Mouse (Mus musculus) MEL (cell line): ENCODE measurements around the gene Kdm5a. TPM values are rescaled to one million over a fixed set of nuclear protein-coding genes. Genes with fewer than 3 reads are reported as not detected.

Experiments used
- DNase-seq: peaks from one replicate; pipeline ENCODE4 v3.0.0; 2011; ENCODE audit warnings: low read depth, low spot score
- H3K27ac ChIP-seq: 2 replicates; pipeline ENCODE4 v1.5.1; 2012; ENCODE audit warnings: low read depth, mild to moderate bottlenecking, control low read depth, low read length, moderate library complexity; ENCODE audit not compliant: control insufficient read depth
- H3K27me3 ChIP-seq, 2 experiments: fragments of 150-350 bp in 1 of 2; sonication (generic) in 1 of 2; 2 replicates each; pipeline ENCODE4 v1.6.1; 2012; ENCODE audit warnings: low read length in 2 of 2, mild to moderate bottlenecking in 2 of 2, improper control_type of control experiment in 1 of 2, moderate library complexity in 1 of 2; ENCODE audit not compliant: insufficient read depth in 2 of 2, control insufficient read depth in 1 of 2
- H3K36me3 ChIP-seq, 2 experiments: 2 replicates each; pipeline ENCODE4 v1.6.1; 2012 to 2014; ENCODE audit warnings: low read length in 2 of 2, improper control_type of control experiment in 1 of 2, inconsistent platforms in 1 of 2, mild to moderate bottlenecking in 1 of 2; ENCODE audit not compliant: insufficient read depth in 2 of 2, control insufficient read depth in 1 of 2
- H3K4me1 ChIP-seq, 2 experiments: fragments of 150-350 bp in 1 of 2; sonication (generic) in 1 of 2; 2 replicates each; pipeline ENCODE4 v1.6.1; 2012; ENCODE audit warnings: low read length in 2 of 2, improper control_type of control experiment in 1 of 2, mild to moderate bottlenecking in 1 of 2; ENCODE audit not compliant: insufficient read depth in 2 of 2, control insufficient read depth in 1 of 2
- H3K4me3 ChIP-seq, 2 experiments: fragments of 150-350 bp in 1 of 2; sonication (generic) in 1 of 2; 2 replicates each; pipeline ENCODE4 v1.5.1; 2012; ENCODE audit warnings: low read depth in 2 of 2, low read length in 2 of 2, mild to moderate bottlenecking in 2 of 2, moderate library complexity in 2 of 2, control low read depth in 1 of 2, improper control_type of control experiment in 1 of 2; ENCODE audit not compliant: control insufficient read depth in 1 of 2, insufficient read depth in 1 of 2
- H3K79me2 ChIP-seq: 2 replicates; pipeline ENCODE4 v1.6.1; 2012; ENCODE audit warnings: mild to moderate bottlenecking, low read length, moderate library complexity; ENCODE audit not compliant: control insufficient read depth, poor library complexity, insufficient read depth
- H3K9ac ChIP-seq: 2 replicates; pipeline ENCODE4 v1.6.1; 2012; ENCODE audit warnings: low read depth, mild to moderate bottlenecking, control low read depth, low read length, moderate library complexity; ENCODE audit not compliant: control insufficient read depth, poor library complexity, severe bottlenecking
- H3K9me3 ChIP-seq: fragments of 150-350 bp; sonication (generic); replicated peaks from 2 replicates; pipeline ENCODE4 v1.6.1; 2012; ENCODE audit warnings: mild to moderate bottlenecking, low read length, improper control_type of control experiment, moderate library complexity; ENCODE audit not compliant: insufficient read depth
- CHD1 ChIP-seq: IDR thresholded peaks from 2 replicates; pipeline ENCODE4 v1.6.1; 2012; ENCODE audit warnings: low read depth, mild to moderate bottlenecking, inconsistent platforms, low read length, improper control_type of control experiment
- CHD2 ChIP-seq: IDR thresholded peaks from 2 replicates; pipeline ENCODE4 v1.6.1; 2011; ENCODE audit warnings: low read length, improper control_type of control experiment
- E2F4 ChIP-seq: IDR thresholded peaks from 2 replicates; pipeline ENCODE4 v1.6.1; 2011; ENCODE audit warnings: low read depth, low read length, improper control_type of control experiment, borderline replicate concordance
- ELF1 ChIP-seq: IDR thresholded peaks from 2 replicates; pipeline ENCODE4 v1.6.1; 2014; ENCODE audit warnings: low read depth, mild to moderate bottlenecking, inconsistent platforms, low read length, improper control_type of control experiment, moderate library complexity
- EP300 ChIP-seq, 2 experiments: IDR thresholded peaks; 2 replicates each; pipeline ENCODE4 v1.6.1; 2011; ENCODE audit warnings: improper control_type of control experiment in 2 of 2, low read length in 2 of 2, low read depth in 1 of 2, mild to moderate bottlenecking in 1 of 2
- ETS1 ChIP-seq: IDR thresholded peaks from 2 replicates; pipeline ENCODE4 v1.6.1; 2012; ENCODE audit warnings: low read depth, mild to moderate bottlenecking, inconsistent platforms, low read length, improper control_type of control experiment, moderate library complexity
- GATA1 ChIP-seq: IDR thresholded peaks from 2 replicates; pipeline ENCODE4 v1.6.1; 2011; ENCODE audit warnings: low read depth, low read length, improper control_type of control experiment
- HCFC1 ChIP-seq: IDR thresholded peaks from 2 replicates; pipeline ENCODE4 v1.6.1; 2012; ENCODE audit warnings: low read depth, mild to moderate bottlenecking, inconsistent platforms, low read length, improper control_type of control experiment, moderate library complexity
- JUND ChIP-seq: IDR thresholded peaks from 2 replicates; pipeline ENCODE4 v1.6.1; 2011; ENCODE audit warnings: low read depth, mild to moderate bottlenecking, improper control_type of control experiment, low read length
- MAFK ChIP-seq: IDR thresholded peaks from 2 replicates; pipeline ENCODE4 v1.6.1; 2011; ENCODE audit warnings: low read depth, mild to moderate bottlenecking, low read length, improper control_type of control experiment, borderline replicate concordance
- MEF2A ChIP-seq: IDR thresholded peaks from 2 replicates; pipeline ENCODE4 v1.6.1; 2014; ENCODE audit warnings: low read depth, mild to moderate bottlenecking, inconsistent platforms, low read length, improper control_type of control experiment; ENCODE audit not compliant: poor library complexity, insufficient replicate concordance, severe bottlenecking; ENCODE audit errors: extremely low read depth
- MYC ChIP-seq: IDR thresholded peaks from 2 replicates; pipeline ENCODE4 v1.6.1; 2011; ENCODE audit warnings: low read depth, mild to moderate bottlenecking, low read length, improper control_type of control experiment, moderate library complexity
- NRF1 ChIP-seq: IDR thresholded peaks from 2 replicates; pipeline ENCODE4 v1.6.1; 2014; ENCODE audit warnings: low read depth, mild to moderate bottlenecking, inconsistent platforms, low read length, improper control_type of control experiment, moderate library complexity; ENCODE audit not compliant: poor library complexity, insufficient read depth, severe bottlenecking
- POLR2A ChIP-seq, 2 experiments: IDR thresholded peaks; 2 replicates each; pipeline ENCODE4 v1.6.1; 2011 to 2012; ENCODE audit warnings: low read length in 2 of 2, mild to moderate bottlenecking in 2 of 2, control low read depth in 1 of 2, improper control_type of control experiment in 1 of 2, low read depth in 1 of 2, moderate library complexity in 1 of 2; ENCODE audit not compliant: control insufficient read depth in 1 of 2, insufficient read depth in 1 of 2, poor library complexity in 1 of 2
- POLR2AphosphoS2 ChIP-seq: IDR thresholded peaks from 2 replicates; pipeline ENCODE4 v1.6.1; 2011; ENCODE audit warnings: low read length, improper control_type of control experiment
- POLR2AphosphoS5 ChIP-seq: IDR thresholded peaks from 2 replicates; pipeline ENCODE4 v1.6.1; 2012; ENCODE audit warnings: low read depth, borderline replicate concordance, mild to moderate bottlenecking, inconsistent platforms, low read length, moderate library complexity, mixed read lengths
- RCOR1 ChIP-seq: IDR thresholded peaks from 2 replicates; pipeline ENCODE4 v1.6.1; 2012; ENCODE audit warnings: low read depth, mild to moderate bottlenecking, inconsistent platforms, low read length, improper control_type of control experiment
- SMC3 ChIP-seq: IDR thresholded peaks from 2 replicates; pipeline ENCODE4 v1.6.1; 2011; ENCODE audit warnings: low read depth, low read length, improper control_type of control experiment
- TBP ChIP-seq: IDR thresholded peaks from 2 replicates; pipeline ENCODE4 v1.8.0; 2011; ENCODE audit warnings: low read depth, low read length, improper control_type of control experiment
- TCF12 ChIP-seq: IDR thresholded peaks from 2 replicates; pipeline ENCODE4 v1.6.1; 2014; ENCODE audit warnings: low read depth, mild to moderate bottlenecking, inconsistent platforms, low read length, improper control_type of control experiment, moderate library complexity
- USF1 ChIP-seq: IDR thresholded peaks from 2 replicates; pipeline ENCODE4 v1.6.1; 2014; ENCODE audit warnings: low read depth, mild to moderate bottlenecking, inconsistent platforms, low read length, improper control_type of control experiment, moderate library complexity
- USF2 ChIP-seq, 2 experiments: IDR thresholded peaks; 2 replicates each; pipeline ENCODE4 v1.6.1; 2011 to 2012; ENCODE audit warnings: improper control_type of control experiment in 2 of 2, low read length in 2 of 2, borderline replicate concordance in 1 of 2, inconsistent platforms in 1 of 2, low read depth in 1 of 2, mild to moderate bottlenecking in 1 of 2; ENCODE audit not compliant: insufficient read depth in 1 of 2
- ZC3H11A ChIP-seq: IDR thresholded peaks from 2 replicates; pipeline ENCODE4 v1.6.1; 2012; ENCODE audit warnings: low read depth, mild to moderate bottlenecking, inconsistent platforms, low read length, improper control_type of control experiment
- polyA plus RNA-seq, 2 experiments: library from polyadenylated mRNA; stranded (reverse) in 1 of 2; unstranded in 1 of 2; fragments of >175 nt in 1 of 2; fragments of >200 nt in 1 of 2; gene quantifications; 2 replicates each; pipeline versions ENCODE4 v1.2.1 to v1.2.4; 2012; ENCODE audit warnings: low replicate concordance in 2 of 2, low read depth in 1 of 2; ENCODE audit not compliant: insufficient read length in 2 of 2, insufficient read depth in 1 of 2, missing spikeins in 1 of 2
- total RNA-seq: library from RNA; depleted of rRNA; stranded (reverse); fragments of 300-350 nt; gene quantifications from 2 replicates; pipeline ENCODE4 v1.2.3, GENCODE M21; 2012

Kdm5a gene
- total and polyA plus RNA-seq, 3 experiments: 45.7 to 303 (median 121) TPM

- TF ChIP-seq POLR2A (IDR thresholded peaks at IDR 0.05; ENCODE audit: control insufficient read depth in 1 of 2, insufficient read depth in 1 of 2, low read depth in 1 of 2, low read length in 2 of 2, poor library complexity in 1 of 2) (peak; percentile 87 to 97; a peak in 3 of 4 replicates), HCFC1 (peak; percentile 93), USF2 (IDR thresholded peaks at IDR 0.05; ENCODE audit: borderline replicate concordance in 1 of 2, insufficient read depth in 1 of 2, low read depth in 1 of 2, low read length in 2 of 2) (no peak), CHD1 (0 out of 2 replicates have a peak, but pooled peaks have one; percentile 20)
Measured at GRCm38 (mm10) chr6:120363688-120364522, at the start of gene Kdm5a, which contains the start of gene Ccdc77 (continued).

- Histone ChIP-seq H3K4me1 (no peaks in the 10 kb centered on the region), H3K27me3 (no peaks in the 10 kb centered on the region), H3K36me3 (no peaks in the 10 kb centered on the region)
- TF ChIP-seq POLR2AphosphoS2: no peak
- TF ChIP-seq POLR2AphosphoS5: no peak
- TF ChIP-seq E2F4: no peak
- no peak for TF ChIP-seq ETS1
- no peak for TF ChIP-seq SMC3
- TF ChIP-seq MEF2A: no peak
- TF ChIP-seq MAFK: no peak
- no peak for TF ChIP-seq TCF12
- TF ChIP-seq JUND: no peak
- TF ChIP-seq ZC3H11A: no peak
- no peak for TF ChIP-seq RCOR1
- TF ChIP-seq NRF1: no peak
- no peak for TF ChIP-seq CHD2
- TF ChIP-seq USF1: no peak
- TF ChIP-seq TBP: no peak
- TF ChIP-seq USF2 (IDR thresholded peaks at IDR 0.05; ENCODE audit: borderline replicate concordance in 1 of 2, insufficient read depth in 1 of 2, low read depth in 1 of 2, low read length in 2 of 2): no peak
- TF ChIP-seq MYC: no peak
- TF ChIP-seq ELF1: no peak
- TF ChIP-seq EP300 (IDR thresholded peaks at IDR 0.05; ENCODE audit: low read depth in 1 of 2, low read length in 2 of 2): no peak
- no peak for TF ChIP-seq GATA1
- TF ChIP-seq, all 39 proteins: peak for 0
- H3K79me2 ChIP-seq: no peaks in the 10 kb centered on the region
- H3K9ac ChIP-seq: no peak overlapping the region
- no peak overlapping the region for H3K27ac ChIP-seq
- H3K9me3 ChIP-seq: no peaks in the 10 kb centered on the region
- H3K4me3 ChIP-seq: no peak overlapping the region
- no peak for DNase-seq
Measured at GRCm38 (mm10) chr6:120318303-120318940, 45.5 kb upstream of the Kdm5a start.
